Mouse (Mus musculus): ENCODE results near the gene Banp.

DNA sequence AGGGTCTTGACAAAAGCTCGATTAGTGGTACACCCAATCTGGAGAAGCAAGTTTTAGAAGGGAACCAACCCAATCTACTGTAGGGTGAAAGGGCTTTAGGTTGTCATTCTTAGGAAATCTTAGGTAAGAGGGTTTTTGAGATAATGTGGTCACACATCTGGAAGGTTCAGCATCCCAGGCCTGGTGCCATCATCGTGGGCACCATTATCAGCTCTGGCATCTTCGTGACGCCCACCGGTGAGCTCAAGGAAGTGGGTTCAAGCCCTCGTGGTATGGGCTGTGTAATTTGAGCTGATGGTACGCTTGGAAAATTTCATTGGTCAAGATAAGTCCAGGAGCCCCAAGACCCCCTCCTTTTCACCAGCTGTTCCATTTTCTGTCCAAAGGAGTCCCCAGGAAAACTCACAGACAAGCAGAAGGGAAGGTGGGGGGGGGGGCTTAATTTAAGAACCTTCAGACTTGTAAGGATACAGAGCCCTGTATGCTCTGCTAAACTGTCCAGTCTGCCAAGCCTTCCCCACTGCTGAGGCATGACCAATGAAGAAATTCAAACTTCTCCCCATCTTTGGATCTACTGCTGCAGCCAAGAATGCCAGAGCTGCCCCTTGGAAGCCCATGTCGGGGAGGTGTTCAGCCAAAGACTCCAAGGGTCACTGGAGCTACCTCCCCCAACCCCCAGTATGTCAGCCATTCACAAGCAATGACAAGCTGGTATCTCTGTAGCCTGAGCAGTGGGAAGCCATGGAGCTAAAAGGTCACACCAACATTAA is 41.0 kb upstream of the Banp start:
- TF ChIP-seq CTCF (IDR thresholded peaks at IDR 0.05; ENCODE audit: extremely low read depth, insufficient read depth, low read length) (no peak), POLR2A (IDR thresholded peaks at IDR 0.05; ENCODE audit: extremely low read depth, insufficient read depth, low read length) (no peak)
